Mouse (Mus musculus) neural tube, embryonic 10.5 days (tissue): ENCODE data around the gene Agbl2.

ENCODE experiments used
- DNase-seq: peaks from one replicate; pipeline ENCODE4 v3.0.0-alpha.2; 2017; ENCODE audit warnings: low spot score; ENCODE audit errors: extremely low spot score

Gene Agbl2

DNA sequence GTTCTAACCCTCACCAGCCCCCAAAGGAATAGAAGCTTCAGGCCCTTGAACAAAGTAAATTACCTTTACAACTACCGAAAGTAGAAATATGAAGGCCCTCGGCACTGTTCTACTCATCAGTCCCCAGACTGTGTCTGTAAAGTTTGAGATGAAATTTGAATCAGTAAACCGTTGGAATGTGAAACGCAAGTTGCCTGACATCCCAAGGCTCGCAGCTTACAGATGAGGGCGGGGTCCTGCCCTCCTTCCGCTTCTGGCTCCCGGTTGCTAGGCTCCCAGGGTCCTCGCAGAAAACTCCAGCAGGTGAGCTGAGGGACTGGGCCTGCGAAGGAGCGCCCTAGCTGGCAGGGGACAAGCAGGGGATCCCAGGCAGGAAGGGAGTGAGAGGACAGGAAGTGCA lies at the start of gene Agbl2:
Gene Agbl2 (plus strand): TSS at position 270 of the 400 bp plus-strand sequence.
- no peak for DNase-seq

DNA sequence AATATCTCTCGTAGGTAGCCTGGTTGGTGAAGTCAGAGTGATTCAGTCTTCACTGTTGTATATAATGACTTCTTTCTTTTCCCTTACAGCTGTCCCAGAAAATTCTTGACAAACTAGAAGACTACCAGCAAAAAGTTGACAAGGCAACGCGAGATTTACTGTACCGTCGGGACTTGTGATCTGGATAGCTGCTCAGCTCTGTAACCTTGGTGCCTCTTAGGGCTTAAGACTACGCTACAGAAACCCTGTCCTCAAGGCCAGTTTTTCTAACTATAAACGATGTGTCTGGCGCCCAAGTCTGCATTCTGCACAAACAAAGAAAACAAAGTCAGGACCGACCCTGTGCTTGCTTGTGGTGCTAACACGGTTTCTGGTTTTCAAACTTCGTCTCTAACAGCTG lies 47.2 kb upstream of the Agbl2 start:
- no peak for DNase-seq

GRCm38 (mm10) chr2:90738801-90739200 lies 43.7 kb upstream of the Agbl2 start:
- no peak for DNase-seq

DNA sequence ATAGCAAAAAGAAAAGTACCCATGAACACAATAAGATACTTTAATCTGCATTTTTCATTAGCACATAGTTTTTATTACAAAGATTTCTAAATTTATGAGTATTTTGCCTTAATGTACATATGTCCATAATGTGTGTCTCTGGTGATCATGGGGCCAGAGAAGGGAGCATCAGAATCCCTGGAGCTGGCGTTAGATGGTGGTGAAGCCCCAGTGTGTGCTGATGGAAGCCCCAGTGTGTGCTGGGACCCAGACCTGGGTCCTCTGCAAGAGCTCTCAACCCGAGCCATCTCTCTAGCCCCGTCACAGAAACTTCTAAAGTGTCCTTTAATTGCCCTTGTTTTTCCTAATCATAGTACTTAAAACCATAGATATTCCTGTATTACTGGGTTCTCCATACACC lies 43.2 kb upstream of the Agbl2 start:
- DNase-seq = no peak

- DNase-seq = no peak
Measured at GRCm38 (mm10) chr2:90739921-90740320, 42.6 kb upstream of the Agbl2 start.

DNA sequence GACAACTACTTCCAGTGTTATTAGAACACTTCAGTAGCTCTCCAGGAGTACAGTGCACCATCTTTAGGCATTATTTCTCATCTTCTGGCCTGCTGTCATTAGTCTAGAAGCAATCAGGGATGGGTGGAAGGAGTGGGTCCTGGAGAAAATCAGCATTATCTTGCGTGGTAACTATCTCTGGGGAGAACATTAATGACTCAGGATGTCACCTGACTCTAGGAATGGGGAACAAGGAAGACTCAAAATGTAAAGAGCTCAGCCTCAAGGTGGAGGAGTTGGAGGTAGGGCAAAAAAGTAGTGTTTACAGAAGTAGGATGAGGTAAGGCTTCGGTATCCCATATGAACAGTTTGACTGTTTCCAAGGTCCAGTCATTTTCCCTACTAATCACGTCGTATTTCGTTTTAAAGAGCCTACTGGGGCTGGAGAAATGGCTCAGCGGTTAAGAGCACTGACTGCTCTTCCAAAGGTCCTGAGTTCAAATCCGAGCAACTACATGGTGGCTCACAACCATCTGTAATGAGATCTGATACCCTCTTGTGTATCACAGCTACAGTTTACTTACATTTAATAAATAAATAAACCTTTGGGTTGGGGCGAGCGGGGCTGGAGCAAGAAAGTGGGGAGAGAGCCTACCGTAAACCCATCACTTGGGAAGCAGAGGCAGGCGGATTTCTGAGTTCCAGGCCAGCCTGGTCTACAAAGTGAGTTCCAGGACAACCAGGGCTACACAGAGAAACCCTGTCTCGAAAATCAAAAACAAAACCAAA lies 38.1 kb upstream of the Agbl2 start:
- DNase-seq = peak; percentile 33

DNA sequence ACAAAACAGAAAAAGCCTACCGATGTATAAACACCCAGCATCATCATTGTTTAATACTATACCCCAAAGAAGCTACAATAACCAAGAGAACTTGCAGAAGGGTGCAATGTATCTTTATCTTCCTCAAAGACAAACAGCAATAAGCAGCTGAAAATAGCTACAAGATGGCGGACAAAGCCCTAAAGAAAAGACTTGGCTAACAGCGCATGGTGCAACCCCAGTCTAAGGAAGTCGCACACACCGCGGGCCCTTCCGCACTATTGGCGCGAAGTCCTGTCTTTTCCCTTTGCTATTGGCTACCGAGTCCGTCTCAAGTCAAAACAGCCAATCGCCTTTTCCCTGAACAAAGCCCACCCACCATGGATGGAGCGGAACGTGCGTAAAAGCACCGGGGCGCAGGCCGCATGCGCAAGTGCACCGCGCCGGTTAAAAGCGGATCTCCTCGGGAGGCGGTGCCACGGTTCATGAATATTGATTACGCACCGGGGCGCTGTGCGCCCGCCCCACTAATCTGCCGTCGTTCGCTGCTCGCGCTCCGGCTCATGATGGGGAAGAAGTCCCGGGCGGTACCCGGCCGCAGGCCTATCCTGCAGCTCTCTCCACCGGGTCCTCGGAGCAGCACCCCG lies 37.4 kb upstream of the Agbl2 start, which contains the start of gene Fnbp4:
Gene Fnbp4 (plus strand): TSS at position 318 of the 626 bp plus-strand sequence.
- peak; percentile 96 for DNase-seq

DNA sequence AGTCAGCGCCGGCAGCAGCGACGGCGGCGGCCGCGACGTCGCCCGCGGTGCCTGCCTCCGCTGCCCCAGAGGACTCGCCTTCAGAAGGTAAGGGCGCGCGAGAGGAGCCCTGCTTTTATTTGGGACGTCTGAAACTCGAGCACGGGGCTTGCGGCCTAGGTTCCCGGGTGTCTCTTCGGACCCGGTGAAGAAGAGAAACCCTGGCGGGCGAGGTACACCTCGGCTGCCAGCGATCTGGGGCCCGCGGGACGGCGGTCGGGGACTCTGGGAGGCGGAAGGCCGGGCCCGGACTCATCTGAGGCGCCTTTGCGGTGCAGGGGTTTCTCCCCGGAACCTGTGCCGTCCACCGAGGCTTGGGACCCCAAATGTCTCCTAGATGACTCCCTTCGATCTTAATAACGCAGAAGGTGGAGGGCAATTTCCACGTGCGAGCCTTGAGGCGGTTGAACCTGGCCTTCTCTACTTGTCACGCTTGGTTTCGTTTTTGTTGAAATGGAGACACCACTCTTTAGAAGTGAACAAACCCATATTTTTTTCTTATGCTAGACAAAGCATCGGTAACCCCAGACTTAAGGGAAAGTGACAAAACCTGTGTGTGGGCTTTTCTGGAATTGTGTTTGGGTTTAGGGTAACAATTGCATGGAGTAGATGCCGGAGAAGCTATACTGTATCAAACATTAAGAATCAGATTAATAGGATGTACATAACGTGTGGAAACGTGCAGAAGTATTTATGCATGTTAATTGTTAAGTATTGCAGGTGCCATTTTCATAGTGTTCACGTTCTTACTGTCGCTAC lies 36.6 kb upstream of the Agbl2 start:
- DNase-seq = no peak

DNA sequence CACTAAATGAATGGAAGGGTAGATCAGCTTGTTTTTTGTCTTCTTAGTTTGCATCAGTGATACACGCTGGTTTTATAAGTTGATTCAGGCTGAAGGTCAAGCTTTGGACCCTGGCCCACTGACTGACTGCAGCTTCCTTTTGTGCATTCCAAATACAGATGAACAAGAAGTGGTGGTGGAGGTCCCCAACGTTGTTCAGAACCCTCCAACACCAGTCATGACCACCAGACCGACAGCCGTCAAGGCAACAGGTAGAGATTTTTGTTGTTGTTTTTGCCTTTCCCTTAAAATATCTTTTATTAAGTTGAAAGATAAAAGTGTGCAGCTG lies 36.0 kb upstream of the Agbl2 start:
- DNase-seq = no peak

DNA sequence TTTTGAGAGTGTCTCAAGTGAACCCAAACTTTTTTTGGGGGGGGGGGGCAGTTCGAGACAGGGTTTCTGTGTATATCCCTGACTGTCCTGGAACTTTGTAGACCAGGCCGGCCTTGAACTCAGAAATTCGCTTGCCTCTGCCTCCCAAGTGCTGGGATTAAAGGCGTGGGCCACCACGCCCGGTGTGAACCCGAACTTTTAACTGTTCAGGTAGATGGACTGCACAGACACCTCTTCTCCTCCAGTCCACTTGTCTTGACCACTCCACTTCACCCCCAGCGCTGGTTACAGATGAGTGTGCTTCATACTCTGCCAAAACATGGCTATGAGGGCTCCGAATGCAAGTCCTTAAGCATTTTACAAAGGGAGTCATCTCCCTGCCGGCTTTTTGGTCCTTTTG lies 35.4 kb upstream of the Agbl2 start:
- DNase-seq = no peak

DNA sequence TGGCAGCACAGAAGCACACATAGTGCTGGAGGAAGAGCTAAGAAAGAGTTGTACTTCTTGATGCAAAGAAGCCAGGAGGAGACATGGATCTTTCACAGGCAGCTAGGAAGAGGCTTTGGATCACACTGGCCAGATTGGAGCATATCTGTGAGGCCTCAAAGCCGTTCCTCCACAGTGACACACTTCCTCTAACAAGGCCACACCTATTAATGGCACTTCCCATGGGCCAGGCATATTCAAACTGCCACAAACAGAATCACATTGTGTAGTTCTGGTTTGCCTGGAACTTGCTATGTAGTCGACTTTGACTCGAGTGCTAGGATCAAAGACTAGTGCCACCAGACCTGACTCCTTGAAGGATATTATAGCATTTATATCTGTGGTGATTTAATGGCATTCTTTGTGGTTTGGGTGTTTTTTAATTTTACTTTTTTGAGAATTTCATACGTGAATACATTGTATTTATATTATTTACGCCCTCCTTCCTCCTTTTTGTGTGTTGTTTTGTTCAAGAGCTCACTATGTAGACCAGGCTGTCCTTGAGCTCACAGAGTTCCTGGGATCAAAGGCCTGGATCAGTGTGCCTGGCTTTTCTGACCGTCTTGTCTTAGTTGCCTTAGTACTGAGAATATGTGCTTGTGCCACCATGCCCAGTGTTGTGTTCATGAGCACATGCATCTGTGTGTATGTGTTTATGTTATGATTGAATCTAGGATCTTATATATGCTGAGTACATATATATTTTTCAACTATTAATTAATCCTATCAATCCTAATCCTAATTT lies 32.7 kb upstream of the Agbl2 start:
- no peak for DNase-seq

GRCm38 (mm10) chr2:90753565-90753964 lies 29.0 kb upstream of the Agbl2 start:
- DNase-seq = no peak

DNA sequence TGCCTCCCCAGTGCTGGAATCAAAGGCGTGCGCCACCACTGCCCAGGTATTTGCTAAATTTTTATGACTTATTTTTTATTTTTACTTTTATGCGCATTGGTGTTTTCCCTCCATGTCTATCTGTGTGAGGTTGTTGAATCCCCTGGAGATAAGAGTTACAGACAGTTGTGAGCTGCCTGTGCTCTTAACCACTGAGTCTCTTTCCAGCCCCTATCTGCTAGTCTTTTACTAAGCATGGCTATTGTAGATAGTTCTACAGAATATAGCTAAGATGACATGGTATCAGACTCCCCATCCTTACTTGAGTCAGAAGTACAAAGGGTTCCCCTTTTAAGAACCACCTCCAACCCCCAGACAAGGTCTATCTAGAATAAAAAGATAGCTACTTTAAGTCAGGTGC lies 28.3 kb upstream of the Agbl2 start:
- DNase-seq = no peak

- no peak for DNase-seq
Measured at GRCm38 (mm10) chr2:90765123-90765522, 17.4 kb upstream of the Agbl2 start.

- DNase-seq = no peak
Measured at GRCm38 (mm10) chr2:90781323-90781722, 1.2 kb upstream of the Agbl2 start.

GRCm38 (mm10) chr2:90781938-90782337 lies 589 bp upstream of the Agbl2 start:
- DNase-seq = no peak

DNA sequence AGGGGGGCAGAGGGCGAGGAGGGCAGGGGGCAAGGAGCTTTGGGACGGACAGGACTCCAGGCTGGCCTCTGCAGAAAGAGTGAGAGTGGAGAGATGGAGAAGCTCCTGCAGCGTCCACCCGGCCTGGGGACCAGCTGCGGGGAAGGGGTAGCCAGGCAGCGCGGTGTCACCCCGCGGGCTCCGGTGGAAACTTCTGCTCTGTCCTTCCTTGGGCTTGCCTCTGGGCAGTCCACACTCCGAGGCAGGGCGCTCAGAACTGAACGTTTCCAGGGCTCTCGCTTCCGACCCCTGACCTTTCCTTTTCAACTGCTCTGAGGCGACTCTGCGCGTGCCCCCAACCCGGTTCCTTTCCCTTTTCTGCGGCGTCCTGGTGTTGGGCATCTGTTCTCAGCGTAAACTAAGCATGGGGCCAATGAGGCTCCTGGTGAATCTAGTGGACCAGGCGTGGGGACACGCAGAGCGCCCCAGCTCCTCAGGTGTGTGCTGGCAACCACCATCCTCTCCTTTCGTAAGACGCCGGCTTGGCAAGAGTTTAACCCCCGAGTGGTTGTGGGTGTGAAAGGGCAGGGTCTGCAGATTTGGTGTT lies 467 bp downstream of the Agbl2 start:
- peak; percentile 53 for DNase-seq

DNA sequence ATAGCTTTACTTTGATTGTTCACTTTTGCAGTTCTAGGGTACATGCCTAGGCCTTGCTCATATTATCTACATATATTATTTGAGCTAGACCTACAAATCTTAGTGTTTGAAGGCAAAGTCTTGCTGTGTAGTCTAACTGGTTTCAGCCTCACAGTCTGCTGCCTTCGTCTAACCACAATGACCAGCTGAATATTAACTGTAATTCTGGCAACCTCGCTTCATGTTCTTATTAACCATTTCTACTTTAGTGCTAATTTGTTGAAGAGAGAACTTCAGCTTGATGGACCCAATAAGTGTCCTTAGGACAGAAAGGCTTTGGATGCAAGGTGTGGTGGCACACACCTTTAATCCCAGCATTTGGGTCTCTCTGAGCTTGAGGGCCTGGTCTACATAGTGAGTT lies 5.6 kb downstream of the Agbl2 start:
- DNase-seq = no peak

- DNase-seq = no peak
Measured at GRCm38 (mm10) chr2:90808241-90809126, 26.0 kb downstream of the Agbl2 start.

- DNase-seq = no peak
Measured at GRCm38 (mm10) chr2:90810751-90811150, 28.2 kb downstream of the Agbl2 start.
